Mouse (Mus musculus): ENCODE results near the gene Egln3. TPM values are rescaled to one million over a fixed set of nuclear protein-coding genes. Genes with fewer than 3 reads are reported as not detected.

Egln3 gene
- polyA plus RNA-seq (2015; fragmentation: Nextera tagmentation; extraction: Ambion mirVana): 17.8 and 18.4 TPM in 2 replicates

GRCm38 (mm10) chr12:54203656-54204045, at the start of gene Egln3:
Gene Egln3 (minus strand): TSS chr12:54203860.
- DNase-seq (ENCODE audit: low spot score): peak; percentile 67

- DNase-seq (ENCODE audit: low spot score): no peak
Measured at GRCm38 (mm10) chr12:54253449-54253848, 49.8 kb upstream of the Egln3 start.

GRCm38 (mm10) chr12:54251942-54252400, 48.3 kb upstream of the Egln3 start:
- DNase-seq (ENCODE audit: low spot score): no peak

GRCm38 (mm10) chr12:54247835-54248234, 44.2 kb upstream of the Egln3 start:
- no peak for DNase-seq (ENCODE audit: low spot score)

- DNase-seq (ENCODE audit: low spot score): no peak
Measured at GRCm38 (mm10) chr12:54243158-54243557, 39.5 kb upstream of the Egln3 start.

GRCm38 (mm10) chr12:54241976-54242375, 38.3 kb upstream of the Egln3 start:
- no peak for DNase-seq (ENCODE audit: low spot score)

GRCm38 (mm10) chr12:54233794-54234193, 30.1 kb upstream of the Egln3 start:
- DNase-seq (ENCODE audit: low spot score): no peak

GRCm38 (mm10) chr12:54232996-54233603, 29.4 kb upstream of the Egln3 start:
- no peak for DNase-seq (ENCODE audit: low spot score)

- no peak for DNase-seq (ENCODE audit: low spot score)
Measured at GRCm38 (mm10) chr12:54232456-54232855, 28.8 kb upstream of the Egln3 start.

GRCm38 (mm10) chr12:54227551-54227950, 23.9 kb upstream of the Egln3 start:
- peak; percentile 13 for DNase-seq (ENCODE audit: low spot score)

- DNase-seq (ENCODE audit: low spot score): no peak
Measured at GRCm38 (mm10) chr12:54226341-54226740, 22.7 kb upstream of the Egln3 start.

- no peak for DNase-seq (ENCODE audit: low spot score)
Measured at GRCm38 (mm10) chr12:54225610-54226009, 21.9 kb upstream of the Egln3 start.

- no peak for DNase-seq (ENCODE audit: low spot score)
Measured at GRCm38 (mm10) chr12:54225090-54225489, 21.4 kb upstream of the Egln3 start.

GRCm38 (mm10) chr12:54222036-54222760, 18.5 kb upstream of the Egln3 start:
- DNase-seq (ENCODE audit: low spot score): peak; percentile 30

GRCm38 (mm10) chr12:54216673-54217072, 13.0 kb upstream of the Egln3 start:
- DNase-seq (ENCODE audit: low spot score): no peak

GRCm38 (mm10) chr12:54214426-54214825, 10.8 kb upstream of the Egln3 start:
- DNase-seq (ENCODE audit: low spot score): no peak

- DNase-seq (ENCODE audit: low spot score): no peak
Measured at GRCm38 (mm10) chr12:54213871-54214270, 10.2 kb upstream of the Egln3 start.

GRCm38 (mm10) chr12:54213230-54213629, 9.6 kb upstream of the Egln3 start:
- DNase-seq (ENCODE audit: low spot score): no peak

- no peak for DNase-seq (ENCODE audit: low spot score)
Measured at GRCm38 (mm10) chr12:54209182-54209563, 5.5 kb upstream of the Egln3 start.

GRCm38 (mm10) chr12:54208433-54209181, 4.9 kb upstream of the Egln3 start:
- DNase-seq (ENCODE audit: low spot score): no peak

GRCm38 (mm10) chr12:54205731-54206130, 2.1 kb upstream of the Egln3 start:
- DNase-seq (ENCODE audit: low spot score): no peak

- DNase-seq (ENCODE audit: low spot score): peak; percentile 62
Measured at GRCm38 (mm10) chr12:54205195-54205594, 1.5 kb upstream of the Egln3 start.

All from thymus, postnatal 0 days (tissue).